In genomic region chr14:108459356-108459755, GRCm38 (mm10) we compare ENCODE assay signal across 11 mouse cellular contexts.
"Had no signal": no experiment of that assay in that cellular context is flagged by ENCODE, and none has a peak within 500 bp of the region (broad histone marks: within the 10 kb centered on the region; RNA-seq: fewer than 3 reads in every experiment).

No protein-coding gene starts in this region.

- H3K9me3 ChIP-seq: midbrain, embryonic 10.5 days; neural tube, embryonic 12.5 days had no signal

- H3K4me2 ChIP-seq: neural tube, embryonic 12.5 days had no signal

- H3K4me3 ChIP-seq: left cerebral cortex, adult 2 months; midbrain, embryonic 10.5 days; neural tube, embryonic 12.5 days had no signal

- H3K27ac ChIP-seq: left cerebral cortex, adult 2 months; liver, embryonic 14.5 days; midbrain, embryonic 10.5 days; neural tube, embryonic 12.5 days; stomach, postnatal 0 days had no signal

- H3K27me3 ChIP-seq: neural tube, embryonic 12.5 days had no signal

- H3K36me3 ChIP-seq: midbrain, embryonic 10.5 days; neural tube, embryonic 12.5 days had no signal

- ATAC-seq: lung, postnatal 0 days had no signal

- H3K9ac ChIP-seq: liver, embryonic 14.5 days; neural tube, embryonic 12.5 days had no signal

- H3K4me1 ChIP-seq: midbrain, embryonic 10.5 days; neural tube, embryonic 12.5 days had no signal

- DNase-seq: kidney, adult 18-20 months; kidney, postnatal 25 days; lung, adult 18-20 months; lung, postnatal 4 days; midbrain, embryonic 14.5 days had no signal
